Mouse (Mus musculus) megakaryocyte, embryonic 14.5 days (primary cell): ENCODE results near the gene Adprh. TPM values are rescaled to one million over a fixed set of nuclear protein-coding genes. Genes with fewer than 3 reads are reported as not detected.

Source experiments
- H3K27me3 ChIP-seq: replicated peaks from 2 replicates; pipeline ENCODE3; 2012; ENCODE audit warnings: inconsistent platforms
- H3K36me3 ChIP-seq: replicated peaks from 2 replicates; pipeline ENCODE3; 2012; ENCODE audit warnings: low read length, inconsistent platforms, mixed read lengths
- H3K4me1 ChIP-seq: 2 replicates; pipeline ENCODE4 v1.6.1; 2012; ENCODE audit warnings: inconsistent platforms
- H3K4me3 ChIP-seq: replicated peaks from 2 replicates; pipeline ENCODE3; 2012; ENCODE audit warnings: moderate library complexity, mild to moderate bottlenecking, inconsistent platforms
- H3K9me3 ChIP-seq: 2 replicates; pipeline ENCODE4 v1.6.1; 2012; ENCODE audit warnings: inconsistent platforms
- FLI1 ChIP-seq: IDR thresholded peaks from 2 replicates; pipeline ENCODE4 v1.6.1; 2012; ENCODE audit warnings: low read length, inconsistent platforms, mixed read lengths
- GATA1 ChIP-seq: IDR thresholded peaks from 3 replicates; pipeline ENCODE4 v1.6.1; 2012; ENCODE audit warnings: mixed read lengths, low read length, inconsistent platforms, borderline replicate concordance
- polyA plus RNA-seq: library from polyadenylated mRNA; stranded (reverse); fragments of >175 nt; gene quantifications from 2 replicates; pipeline ENCODE4 v1.2.3, GENCODE M21; 2012; ENCODE audit warnings: low replicate concordance; ENCODE audit not compliant: insufficient read depth

The Adprh gene
- polyA plus RNA-seq, 1 experiment: 423 TPM

GRCm38 (mm10) chr16:38399531-38400231 is 52.8 kb downstream of the Adprh start:
- Histone ChIP-seq H3K4me3 (peak overlapping the region; percentile 78), H3K4me1 (peaks cover 79% of the 10 kb centered on the region), H3K27me3 (no peaks in the 10 kb centered on the region), H3K36me3 (no peaks in the 10 kb centered on the region), H3K9me3 (no peaks in the 10 kb centered on the region)
- TF ChIP-seq FLI1: no peak

- TF ChIP-seq GATA1: no peak
- TF ChIP-seq FLI1: no peak
- Histone ChIP-seq H3K4me3 (peak overlapping the region; percentile 20), H3K36me3 (no peaks in the 10 kb centered on the region), H3K27me3 (no peaks in the 10 kb centered on the region), H3K4me1 (peaks cover 83% of the 10 kb centered on the region), H3K9me3 (no peaks in the 10 kb centered on the region)
These were observed 53.4 kb downstream of the Adprh start for GRCm38 (mm10) chr16:38399076-38399475.

- Histone ChIP-seq H3K9me3 (no peaks in the 10 kb centered on the region), H3K27me3 (no peaks in the 10 kb centered on the region), H3K4me3 (no peak overlapping the region), H3K36me3 (no peaks in the 10 kb centered on the region), H3K4me1 (peaks cover 84% of the 10 kb centered on the region)
- TF ChIP-seq FLI1: no peak
- TF ChIP-seq GATA1: no peak
These were observed 54.2 kb downstream of the Adprh start for GRCm38 (mm10) chr16:38398266-38398665.

- no peaks in the 10 kb centered on the region for H3K27me3 ChIP-seq
- H3K4me1 ChIP-seq: peaks cover 81% of the 10 kb centered on the region
- peak overlapping the region; percentile 83 for H3K4me3 ChIP-seq
- no peaks in the 10 kb centered on the region for H3K9me3 ChIP-seq
- TF ChIP-seq GATA1: no peak
- no peak for TF ChIP-seq FLI1
- H3K36me3 ChIP-seq: no peaks in the 10 kb centered on the region
These were observed 56.3 kb downstream of the Adprh start for GRCm38 (mm10) chr16:38396155-38396554.

- H3K36me3 ChIP-seq: no peaks in the 10 kb centered on the region
- peak overlapping the region; percentile 53 for H3K4me3 ChIP-seq
- no peak for TF ChIP-seq GATA1
- no peak for TF ChIP-seq FLI1
- H3K27me3 ChIP-seq: no peaks in the 10 kb centered on the region
- peaks cover 78% of the 10 kb centered on the region for H3K4me1 ChIP-seq
- no peaks in the 10 kb centered on the region for H3K9me3 ChIP-seq
These were observed 57.3 kb downstream of the Adprh start for GRCm38 (mm10) chr16:38395060-38395730.

- no peaks in the 10 kb centered on the region for H3K27me3 ChIP-seq
- H3K4me1 ChIP-seq: peaks cover 78% of the 10 kb centered on the region
- TF ChIP-seq FLI1: no peak
- no peak for TF ChIP-seq GATA1
- no peaks in the 10 kb centered on the region for H3K36me3 ChIP-seq
- peak overlapping the region; percentile 62 for H3K4me3 ChIP-seq
- no peaks in the 10 kb centered on the region for H3K9me3 ChIP-seq
These were observed 58.3 kb downstream of the Adprh start for GRCm38 (mm10) chr16:38394191-38394618.

Other genes starting within 250 kb of the Adprh start
- not detected in 2 replicates for gene Nr1i2, start 157.9 kb downstream of the Adprh start, polyA plus RNA-seq
- not detected in 2 replicates for gene Maats1, start 110.6 kb downstream of the Adprh start, polyA plus RNA-seq
- gene Cox17, start 105.7 kb downstream of the Adprh start, polyA plus RNA-seq: 25.9 and 292 TPM in 2 replicates
- gene Gm21987, start 105.7 kb downstream of the Adprh start, polyA plus RNA-seq: 272 and 1,896 TPM in 2 replicates
- gene Popdc2, start 90.5 kb downstream of the Adprh start, polyA plus RNA-seq: 2.8 and 5.0 TPM in 2 replicates
- not detected in 2 replicates for gene Pla1a, start 19.6 kb downstream of the Adprh start, polyA plus RNA-seq
- gene Cd80, start 2.9 kb upstream of the Adprh start, polyA plus RNA-seq: 0.17 TPM in 1 of 2 replicates, not detected in the other
- gene Timmdc1, start 70.0 kb upstream of the Adprh start, polyA plus RNA-seq: 26.4 and 39.4 TPM in 2 replicates
- gene Poglut1, start 97.6 kb upstream of the Adprh start, polyA plus RNA-seq: 2.2 and 3.7 TPM in 2 replicates
- 6.5 and 10.3 TPM in 2 replicates for gene Tmem39a, start 106.0 kb upstream of the Adprh start, polyA plus RNA-seq